Mouse (Mus musculus): ENCODE results near the gene F5.
"Not testable (repeated sequence)": the region's sequence is repeated elsewhere in the genome, so short reads cannot be mapped to it uniquely, and the experiment has no call there.

F5 gene

GRCm38 (mm10) chr1:164231937-164232570 lies 80.4 kb downstream of the F5 start:
- DNase-seq (ENCODE audit: low read depth): not testable (repeated sequence)

- no peak for DNase-seq (ENCODE audit: low read depth)
These were observed 81.8 kb downstream of the F5 start for GRCm38 (mm10) chr1:164233447-164233846.

- DNase-seq (ENCODE audit: low read depth): no peak
These were observed 83.4 kb downstream of the F5 start for GRCm38 (mm10) chr1:164235078-164235477.

GRCm38 (mm10) chr1:164236078-164236477 lies 84.4 kb downstream of the F5 start:
- DNase-seq (ENCODE audit: low read depth): no peak

- DNase-seq (ENCODE audit: low read depth): no peak
These were observed 89.9 kb downstream of the F5 start for GRCm38 (mm10) chr1:164241494-164241893.

GRCm38 (mm10) chr1:164242809-164243208 lies 91.2 kb downstream of the F5 start:
- no peak for DNase-seq (ENCODE audit: low read depth)

- no peak for DNase-seq (ENCODE audit: low read depth)
These were observed 95.8 kb downstream of the F5 start for GRCm38 (mm10) chr1:164247442-164247841.

GRCm38 (mm10) chr1:164247971-164248370 lies 96.3 kb downstream of the F5 start:
- no peak for DNase-seq (ENCODE audit: low read depth)

- DNase-seq (ENCODE audit: low read depth): peak; percentile 93
These were observed 97.1 kb downstream of the F5 start, which contains the start of gene Slc19a2 for GRCm38 (mm10) chr1:164248465-164249331. Slc19a2 (plus strand) TSS chr1:164249046.

GRCm38 (mm10) chr1:164249332-164249711 lies 97.7 kb downstream of the F5 start:
- no peak for DNase-seq (ENCODE audit: low read depth)

- peak; percentile 51 for DNase-seq (ENCODE audit: low read depth)
These were observed 98.9 kb downstream of the F5 start for GRCm38 (mm10) chr1:164250391-164251150.

- DNase-seq (ENCODE audit: low read depth): no peak
These were observed 99.8 kb downstream of the F5 start for GRCm38 (mm10) chr1:164251438-164251837.

- DNase-seq (ENCODE audit: low read depth): no peak
These were observed 100.9 kb downstream of the F5 start for GRCm38 (mm10) chr1:164252551-164252950.

GRCm38 (mm10) chr1:164254836-164255235 lies 103.2 kb downstream of the F5 start:
- no peak for DNase-seq (ENCODE audit: low read depth)

GRCm38 (mm10) chr1:164260171-164261028 lies 108.8 kb downstream of the F5 start:
- no peak for DNase-seq (ENCODE audit: low read depth)

- DNase-seq (ENCODE audit: low read depth): no peak
These were observed 109.9 kb downstream of the F5 start for GRCm38 (mm10) chr1:164261553-164261952.
